Mouse (Mus musculus): ENCODE measurements at regions not wholly inside any gene's neighbourhood (a gene's known extent, or its start where the extent isn't known, plus 50 kb on each side); places are given as distances from the start of the nearest gene placed in this dataset.

DNA sequence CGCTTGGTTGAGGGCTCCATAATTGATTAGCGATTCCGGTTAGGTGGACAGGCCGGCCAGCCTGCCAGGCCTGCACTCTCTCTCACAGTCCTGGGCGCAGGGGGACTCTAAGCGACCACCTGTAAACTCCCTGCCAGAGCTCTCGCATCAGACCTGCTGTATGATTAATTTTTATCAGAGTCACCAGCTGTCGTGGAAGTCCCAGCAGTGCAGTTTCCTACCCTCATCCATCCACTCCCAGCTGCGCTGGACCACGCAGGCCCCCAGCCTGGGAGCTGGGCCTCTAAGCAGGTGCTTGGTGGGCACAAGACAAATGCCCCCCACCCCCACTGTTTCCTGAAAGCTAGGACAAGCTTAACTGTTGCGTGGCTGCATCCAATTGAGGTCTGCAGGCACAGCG lies 211.1 kb downstream of the Tex29 start:
- Histone ChIP-seq H3K36me3 (ENCODE audit: control insufficient read depth, insufficient read depth) (no peaks in the 10 kb centered on the region), H3K79me2 (ENCODE audit: control insufficient read depth, insufficient read depth) (no peaks in the 10 kb centered on the region), H3K27me3 (ENCODE audit: control insufficient read depth, insufficient read depth, insufficient read length) (peaks cover 3% of the 10 kb centered on the region), H3K4me3 (ENCODE audit: insufficient read depth, poor library complexity, severe bottlenecking) (no peak overlapping the region), H3K79me3 (ENCODE audit: low read depth) (no peaks in the 10 kb centered on the region), H3ac (ENCODE audit: control insufficient read depth, insufficient read length, low read depth) (no peak overlapping the region)
- TF ChIP-seq MYOD1 (IDR thresholded peaks at IDR 0.05; ENCODE audit: control insufficient read depth, insufficient read length, low read depth), result no peak
- no peak for TF ChIP-seq MAX (IDR thresholded peaks at IDR 0.05)
- TF ChIP-seq MYOG (IDR thresholded peaks at IDR 0.05; ENCODE audit: control insufficient read depth, extremely low read depth, insufficient read length), result no peak
- no peak for TF ChIP-seq USF1 (IDR thresholded peaks at IDR 0.05; ENCODE audit: low read depth)
- no peak for TF ChIP-seq CTCF (IDR thresholded peaks at IDR 0.05; ENCODE audit: control insufficient read depth, insufficient read depth, insufficient read length)
- no peak for TF ChIP-seq FOSL1 (IDR thresholded peaks at IDR 0.05; ENCODE audit: insufficient read depth, low read length, poor library complexity, severe bottlenecking)
- no peak for TF ChIP-seq CEBPB (IDR thresholded peaks at IDR 0.05; ENCODE audit: low read depth)

DNA sequence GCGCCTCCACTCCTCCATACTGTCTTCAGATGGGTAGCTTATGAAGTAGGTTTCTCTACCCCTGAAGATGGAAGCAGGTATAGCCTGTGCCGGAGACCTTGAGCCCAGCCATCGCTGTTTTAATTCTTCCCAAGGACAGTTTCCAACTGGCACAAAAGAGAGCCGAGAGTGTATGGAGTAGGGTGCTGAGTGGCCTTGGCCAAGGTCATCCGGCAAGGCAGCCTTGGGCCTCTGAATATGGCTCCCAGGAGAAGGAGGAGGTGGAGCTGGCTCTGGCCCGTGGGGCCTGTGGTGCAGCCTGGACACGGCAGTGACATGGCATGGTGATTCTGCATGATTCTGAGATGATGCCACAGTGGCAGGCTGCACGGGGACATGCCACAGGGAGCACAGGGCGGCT lies 215.7 kb downstream of the Tex29 start:
- no peak overlapping the region for H3ac ChIP-seq (ENCODE audit: control insufficient read depth, insufficient read length, low read depth)
- no peaks in the 10 kb centered on the region for H3K79me2 ChIP-seq (ENCODE audit: control insufficient read depth, insufficient read depth)
- no peak for TF ChIP-seq MAX (IDR thresholded peaks at IDR 0.05)
- TF ChIP-seq CTCF (IDR thresholded peaks at IDR 0.05; ENCODE audit: control insufficient read depth, insufficient read depth, insufficient read length), result no peak
- no peak for TF ChIP-seq MYOG (IDR thresholded peaks at IDR 0.05; ENCODE audit: control insufficient read depth, extremely low read depth, insufficient read length)
- no peak for TF ChIP-seq USF1 (IDR thresholded peaks at IDR 0.05; ENCODE audit: low read depth)
- TF ChIP-seq MYOD1 (IDR thresholded peaks at IDR 0.05; ENCODE audit: control insufficient read depth, insufficient read length, low read depth), result no peak
- no peak for TF ChIP-seq CEBPB (IDR thresholded peaks at IDR 0.05; ENCODE audit: low read depth)
- peaks cover 7% of the 10 kb centered on the region for H3K27me3 ChIP-seq (ENCODE audit: control insufficient read depth, insufficient read depth, insufficient read length)
- H3K4me3 ChIP-seq (ENCODE audit: insufficient read depth, poor library complexity, severe bottlenecking), result no peak overlapping the region
- no peaks in the 10 kb centered on the region for H3K36me3 ChIP-seq (ENCODE audit: control insufficient read depth, insufficient read depth)
- no peaks in the 10 kb centered on the region for H3K79me3 ChIP-seq (ENCODE audit: low read depth)

DNA sequence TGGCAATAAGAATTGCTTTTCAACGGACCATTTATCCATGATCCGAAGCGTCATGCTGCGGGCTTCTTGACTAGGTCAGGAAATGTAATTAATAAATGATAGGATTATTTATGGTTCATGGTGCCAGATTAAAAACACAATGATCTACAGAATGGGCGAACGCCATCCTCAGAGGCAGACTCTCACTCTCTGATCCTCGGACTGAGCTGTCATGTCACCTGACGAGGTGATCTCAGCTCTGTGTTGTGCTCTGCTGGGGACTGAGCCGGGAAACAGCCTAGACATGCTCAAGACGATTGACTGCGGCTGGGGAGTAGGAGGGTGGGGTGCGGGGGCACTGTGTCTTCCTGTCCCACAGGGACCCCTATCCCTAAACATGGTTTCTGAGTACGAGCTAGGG lies 217.4 kb upstream of the A230072I06Rik start:
- Histone ChIP-seq H3K36me3 (ENCODE audit: control insufficient read depth, insufficient read depth) (no peaks in the 10 kb centered on the region), H3K79me3 (ENCODE audit: low read depth) (no peaks in the 10 kb centered on the region), H3K4me3 (ENCODE audit: insufficient read depth, poor library complexity, severe bottlenecking) (no peak overlapping the region), H3K79me2 (ENCODE audit: control insufficient read depth, insufficient read depth) (no peaks in the 10 kb centered on the region), H3ac (ENCODE audit: control insufficient read depth, insufficient read length, low read depth) (no peak overlapping the region), H3K27me3 (ENCODE audit: control insufficient read depth, insufficient read depth, insufficient read length) (peaks cover 22% of the 10 kb centered on the region)
- TF ChIP-seq CEBPB (IDR thresholded peaks at IDR 0.05; ENCODE audit: low read depth) (no peak), MAX (IDR thresholded peaks at IDR 0.05) (no peak), CTCF (IDR thresholded peaks at IDR 0.05; ENCODE audit: control insufficient read depth, insufficient read depth, insufficient read length) (no peak)

DNA sequence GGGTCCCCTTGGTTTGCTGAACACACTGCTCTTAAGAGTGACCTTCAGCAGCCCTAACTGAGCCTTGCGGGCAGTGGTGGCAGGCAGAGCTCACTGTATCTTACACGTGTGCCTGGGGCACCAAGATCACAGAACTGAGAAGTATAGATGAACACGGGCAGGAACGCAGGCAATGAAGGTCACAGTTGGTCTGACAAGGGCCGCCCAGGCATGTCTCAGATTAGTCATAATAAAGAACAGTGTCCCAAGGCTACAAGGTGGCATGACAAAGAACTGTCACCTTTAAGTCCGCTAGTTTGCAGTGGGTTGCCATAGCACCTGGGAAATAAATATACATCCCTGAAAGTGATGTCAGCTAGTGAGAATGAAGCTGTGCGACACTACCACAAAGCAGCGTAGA lies 215.9 kb upstream of the A230072I06Rik start:
- TF ChIP-seq CEBPB (IDR thresholded peaks at IDR 0.05; ENCODE audit: low read depth), result no peak
- TF ChIP-seq MYOG (IDR thresholded peaks at IDR 0.05; ENCODE audit: control insufficient read depth, extremely low read depth, insufficient read length), result no peak
- TF ChIP-seq MAX (IDR thresholded peaks at IDR 0.05), result no peak
- no peak for TF ChIP-seq FOSL1 (IDR thresholded peaks at IDR 0.05; ENCODE audit: insufficient read depth, low read length, poor library complexity, severe bottlenecking)
- Histone ChIP-seq H3K79me3 (ENCODE audit: low read depth) (no peaks in the 10 kb centered on the region), H3K4me3 (ENCODE audit: insufficient read depth, poor library complexity, severe bottlenecking) (no peak overlapping the region), H3K36me3 (ENCODE audit: control insufficient read depth, insufficient read depth) (no peaks in the 10 kb centered on the region), H3K27me3 (ENCODE audit: control insufficient read depth, insufficient read depth, insufficient read length) (peaks cover 22% of the 10 kb centered on the region), H3ac (ENCODE audit: control insufficient read depth, insufficient read length, low read depth) (no peak overlapping the region), H3K79me2 (ENCODE audit: control insufficient read depth, insufficient read depth) (no peaks in the 10 kb centered on the region)

DNA sequence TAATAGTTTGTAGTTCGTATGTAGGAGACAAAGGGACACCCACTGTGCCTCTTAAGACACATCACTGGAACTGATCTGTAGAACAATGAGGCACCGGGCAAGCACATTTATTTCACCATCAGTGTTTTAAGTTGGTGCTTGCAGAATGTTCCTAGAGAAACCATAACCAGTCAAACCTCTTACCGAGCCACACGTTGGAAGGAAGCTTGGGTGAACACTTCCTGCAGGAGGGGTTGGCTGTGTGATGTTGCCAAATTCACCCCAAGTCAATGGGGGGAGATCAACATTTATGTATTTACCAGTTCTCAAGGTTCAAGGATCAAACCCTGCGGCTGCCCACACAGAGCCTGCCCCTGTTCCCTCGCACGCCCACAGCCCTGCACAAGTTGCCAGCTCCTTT lies 214.0 kb upstream of the A230072I06Rik start:
- TF ChIP-seq CTCF (IDR thresholded peaks at IDR 0.05; ENCODE audit: control insufficient read depth, insufficient read depth, insufficient read length) (no peak), MYOG (IDR thresholded peaks at IDR 0.05; ENCODE audit: control insufficient read depth, extremely low read depth, insufficient read length) (no peak), MYOD1 (IDR thresholded peaks at IDR 0.05; ENCODE audit: control insufficient read depth, insufficient read length, low read depth) (no peak), MAX (IDR thresholded peaks at IDR 0.05) (no peak), FOSL1 (IDR thresholded peaks at IDR 0.05; ENCODE audit: insufficient read depth, low read length, poor library complexity, severe bottlenecking) (no peak), CEBPB (IDR thresholded peaks at IDR 0.05; ENCODE audit: low read depth) (no peak), USF1 (IDR thresholded peaks at IDR 0.05; ENCODE audit: low read depth) (no peak)
- Histone ChIP-seq H3K36me3 (ENCODE audit: control insufficient read depth, insufficient read depth) (no peaks in the 10 kb centered on the region), H3K4me3 (ENCODE audit: insufficient read depth, poor library complexity, severe bottlenecking) (no peak overlapping the region)

DNA sequence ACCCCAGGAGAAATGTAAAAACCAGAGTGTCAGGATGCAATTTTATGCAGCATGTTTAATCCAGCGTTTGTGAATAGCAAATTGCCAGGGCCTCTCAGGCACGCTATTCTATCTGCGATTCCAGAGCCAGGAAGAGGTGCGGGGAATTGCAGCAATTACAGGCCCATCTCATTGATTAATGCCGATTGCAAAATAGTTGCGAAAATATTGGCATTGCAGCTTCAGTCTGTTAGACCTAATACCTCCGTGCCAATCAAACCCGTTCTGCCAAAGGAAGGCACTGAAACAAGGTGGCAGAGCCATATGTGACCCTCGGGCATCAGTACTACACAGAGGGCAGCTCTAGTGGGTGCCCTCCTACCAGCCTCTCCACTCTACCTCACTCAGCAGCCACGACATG lies 212.2 kb upstream of the A230072I06Rik start:
- Histone ChIP-seq H3K79me2 (ENCODE audit: control insufficient read depth, insufficient read depth) (no peaks in the 10 kb centered on the region), H3K4me3 (ENCODE audit: insufficient read depth, poor library complexity, severe bottlenecking) (no peak overlapping the region), H3K27me3 (ENCODE audit: control insufficient read depth, insufficient read depth, insufficient read length) (peaks cover 11% of the 10 kb centered on the region), H3K36me3 (ENCODE audit: control insufficient read depth, insufficient read depth) (no peaks in the 10 kb centered on the region), H3K79me3 (ENCODE audit: low read depth) (no peaks in the 10 kb centered on the region), H3ac (ENCODE audit: control insufficient read depth, insufficient read length, low read depth) (no peak overlapping the region)
- TF ChIP-seq FOSL1 (IDR thresholded peaks at IDR 0.05; ENCODE audit: insufficient read depth, low read length, poor library complexity, severe bottlenecking) (no peak), MYOG (IDR thresholded peaks at IDR 0.05; ENCODE audit: control insufficient read depth, extremely low read depth, insufficient read length) (no peak), CEBPB (IDR thresholded peaks at IDR 0.05; ENCODE audit: low read depth) (no peak), MYOD1 (IDR thresholded peaks at IDR 0.05; ENCODE audit: control insufficient read depth, insufficient read length, low read depth) (no peak), MAX (IDR thresholded peaks at IDR 0.05) (no peak)

More for the DNA sequence above, 214.0 kb upstream of the A230072I06Rik start:
- H3ac ChIP-seq (ENCODE audit: control insufficient read depth, insufficient read length, low read depth), result no peak overlapping the region
- H3K79me2 ChIP-seq (ENCODE audit: control insufficient read depth, insufficient read depth), result no peaks in the 10 kb centered on the region
- no peaks in the 10 kb centered on the region for H3K79me3 ChIP-seq (ENCODE audit: low read depth)
- H3K27me3 ChIP-seq (ENCODE audit: control insufficient read depth, insufficient read depth, insufficient read length), result peaks cover 19% of the 10 kb centered on the region
